Mouse (Mus musculus) monocyte, adult 2 months (primary cell): ENCODE data around the gene Ercc8.

ENCODE experiments used
- DNase-seq, 2 experiments: peaks; one replicate each; pipeline ENCODE4 v3.0.0; 2022; ENCODE audit warnings: low spot score in 2 of 2, low read depth in 1 of 2

Gene Ercc8

DNA sequence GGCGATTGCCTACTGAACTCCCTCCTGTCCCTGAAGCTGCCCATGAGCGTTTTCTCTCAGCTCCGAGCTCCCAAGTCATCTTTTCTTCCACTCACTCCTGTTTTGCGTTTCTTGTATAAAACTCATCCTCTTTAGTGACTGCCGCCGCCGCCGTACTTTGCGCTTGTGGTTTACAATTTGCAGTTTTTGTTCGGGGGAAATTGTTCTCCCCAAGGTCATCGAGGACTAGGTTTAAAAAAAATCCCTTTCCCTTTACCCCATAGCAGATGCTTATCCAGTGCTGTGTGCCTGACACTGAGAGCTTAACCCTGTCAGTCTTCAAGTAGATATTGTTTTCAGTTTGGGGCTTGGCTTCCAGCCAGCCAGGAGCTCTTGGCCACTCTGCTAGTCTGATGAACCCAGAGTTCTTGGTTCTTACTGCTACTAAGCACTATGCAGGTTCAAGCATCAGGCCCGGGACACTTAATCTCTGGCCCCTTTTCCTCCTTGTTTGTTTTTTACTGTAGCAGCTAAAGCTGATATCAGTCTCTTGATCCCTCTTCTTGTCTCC is 56.8 kb downstream of the Ercc8 start:
- no peak for DNase-seq

GRCm38 (mm10) chr13:108219773-108220172 is 61.2 kb downstream of the Ercc8 start:
- DNase-seq: no peak

GRCm38 (mm10) chr13:108229191-108229590 is 70.7 kb downstream of the Ercc8 start:
- no peak for DNase-seq

DNA sequence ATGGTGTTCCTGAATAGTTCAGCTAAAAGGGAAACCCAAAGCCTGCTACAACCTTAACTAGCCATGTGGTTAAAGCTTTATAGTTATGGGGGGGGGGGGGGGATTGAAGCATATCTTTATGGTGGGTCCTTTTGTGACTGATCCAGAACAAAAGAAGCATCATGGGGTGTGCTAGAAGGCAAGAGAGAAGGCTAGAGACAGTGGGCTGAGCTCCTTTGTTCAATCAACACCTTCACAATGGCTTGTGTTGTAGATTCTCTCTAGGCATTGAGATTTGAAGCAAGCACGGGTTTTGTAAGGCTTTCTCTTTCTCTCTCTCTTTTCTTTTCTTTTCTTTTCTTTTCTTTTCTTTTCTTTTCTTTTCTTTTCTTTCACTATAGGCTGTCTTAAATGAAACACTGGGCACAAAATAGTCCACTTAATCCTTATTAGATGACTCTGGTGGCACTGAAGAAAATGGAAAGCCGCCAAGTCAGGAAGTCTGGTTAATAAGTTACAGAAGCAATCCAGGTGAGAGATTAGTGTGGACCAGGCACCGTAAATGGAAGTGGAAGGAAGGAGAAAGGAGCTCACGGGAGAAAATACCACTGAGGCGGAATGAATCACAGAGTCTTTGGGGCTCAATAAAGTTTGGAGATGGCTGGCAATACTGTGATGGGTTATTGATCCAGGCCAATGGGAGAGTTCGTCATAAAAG is 71.3 kb downstream of the Ercc8 start:
- DNase-seq: no peak

GRCm38 (mm10) chr13:108240012-108240411 is 81.5 kb downstream of the Ercc8 start:
- no peak for DNase-seq

DNA sequence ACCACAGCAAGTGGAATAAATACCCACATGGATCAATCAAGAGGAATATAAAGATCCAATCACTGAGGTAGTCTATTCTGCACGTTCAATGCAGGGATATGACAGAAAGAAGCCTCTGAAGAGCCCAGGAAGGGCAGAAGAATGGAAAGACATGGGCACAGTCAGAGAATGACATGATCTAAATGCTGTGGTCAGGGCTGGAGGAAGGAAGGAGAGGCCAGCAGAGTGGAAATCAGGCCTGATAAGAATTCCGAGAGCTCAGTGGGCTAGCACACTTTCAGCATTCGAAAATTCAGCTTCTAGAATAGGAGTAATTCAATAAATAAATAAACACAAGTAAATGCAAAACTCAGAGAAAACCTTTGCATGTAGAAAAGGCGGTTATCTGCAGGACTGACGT is 83.2 kb downstream of the Ercc8 start:
- DNase-seq: no peak
